Mouse (Mus musculus) T-helper 1 cell (primary cell): ENCODE measurements around the gene Rbm7.

Experiments used
- in situ Hi-C: fragments of 300-600 bp; cut with MboI, MseI; formaldehyde crosslinking; loops from one replicate; pipeline ENCODE4 v1.15.1; 2025; ENCODE audit warnings: high pct_unique_total_duplicates

The Rbm7 gene

DNA sequence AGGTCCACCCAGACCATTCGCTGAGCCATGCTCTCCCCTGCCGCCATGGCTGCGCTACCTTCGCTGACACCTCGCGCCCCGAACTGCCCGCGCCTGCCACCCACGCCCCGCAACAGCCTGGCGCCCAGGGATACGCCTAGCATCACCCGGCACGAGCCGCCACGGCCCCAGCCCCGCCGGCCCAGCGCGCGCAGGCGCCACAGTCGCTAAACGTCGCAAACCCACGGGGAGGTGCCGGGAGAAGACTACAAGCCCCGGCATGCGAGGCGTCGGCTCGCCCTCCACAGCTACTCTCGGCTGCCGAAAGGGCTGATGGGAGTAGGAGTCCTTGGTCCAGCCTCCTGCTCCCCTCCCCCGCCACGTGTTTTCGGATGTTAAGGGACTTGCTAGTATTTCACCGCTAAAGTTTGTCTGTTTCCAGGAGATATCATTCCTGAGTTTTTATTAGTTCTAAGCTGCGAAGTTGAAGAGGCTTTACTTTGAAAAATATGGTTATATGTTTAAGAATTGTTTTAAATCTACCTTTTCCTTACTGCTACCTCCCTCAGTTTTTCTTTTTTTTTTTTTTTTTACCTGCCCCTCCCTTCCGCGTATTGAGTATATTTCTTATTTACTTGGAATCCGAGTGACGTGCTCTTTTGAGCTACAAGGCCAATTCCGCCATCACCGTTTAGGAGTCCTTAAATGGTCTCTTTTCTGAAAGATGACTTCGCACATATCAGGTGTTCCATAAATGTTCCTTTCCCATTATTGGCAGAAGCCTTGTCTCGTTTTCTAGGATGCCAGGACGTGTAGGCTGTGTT is 14.5 kb downstream of the Rbm7 start, which contains the start of gene Rexo2:
TSS of gene Rexo2 (minus strand) at position 213 of the 803 bp plus-strand sequence.
- in situ Hi-C loops, result no loop called here

DNA sequence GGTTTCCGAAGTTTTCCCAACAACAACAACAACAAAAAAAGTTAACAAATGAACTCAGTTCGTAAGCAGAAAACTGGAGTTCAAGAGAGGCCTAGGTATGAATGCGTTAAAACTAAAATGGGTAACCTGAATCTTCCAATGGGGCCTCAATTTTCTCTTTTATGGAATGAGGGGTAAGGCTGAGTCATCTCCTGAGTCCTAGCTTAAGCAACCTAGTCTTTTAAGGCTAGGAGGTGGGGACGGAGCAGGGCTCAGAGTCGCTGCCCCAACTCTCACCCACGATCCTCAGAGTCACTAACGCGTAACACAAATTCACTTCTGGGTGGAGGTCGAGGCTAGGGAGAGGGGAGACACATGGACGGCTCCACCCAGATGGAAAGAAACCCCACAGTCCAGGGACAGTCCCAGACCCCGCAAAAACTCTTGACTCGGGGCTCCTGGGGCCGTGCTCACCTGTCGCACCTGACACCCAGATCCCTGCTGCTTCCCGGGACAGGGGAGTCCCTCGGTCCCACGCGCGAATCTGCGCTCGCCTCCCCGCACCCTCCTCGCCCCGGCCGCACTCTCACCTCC is 15.2 kb downstream of the Rbm7 start:
- in situ Hi-C loops, result no loop called here

DNA sequence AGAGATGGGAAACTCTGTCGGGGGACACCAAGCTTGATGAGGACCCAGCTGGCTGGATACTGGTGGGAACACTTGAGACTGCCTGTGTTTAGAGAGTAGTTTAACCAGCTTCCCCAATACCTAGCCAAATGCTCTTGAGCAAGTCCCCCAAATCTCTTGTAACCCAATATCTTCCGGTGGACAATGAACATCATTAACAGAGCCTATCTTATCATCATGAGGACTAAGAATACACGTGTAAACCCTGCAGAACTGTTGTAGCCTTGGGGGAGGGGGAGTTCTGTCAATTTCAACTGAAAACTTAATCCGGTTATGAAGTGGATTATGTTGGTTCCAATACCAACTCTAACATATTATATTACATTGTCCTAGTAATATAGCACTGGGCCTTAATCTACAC is 16.3 kb downstream of the Rbm7 start:
- in situ Hi-C loops, result no loop called here

DNA sequence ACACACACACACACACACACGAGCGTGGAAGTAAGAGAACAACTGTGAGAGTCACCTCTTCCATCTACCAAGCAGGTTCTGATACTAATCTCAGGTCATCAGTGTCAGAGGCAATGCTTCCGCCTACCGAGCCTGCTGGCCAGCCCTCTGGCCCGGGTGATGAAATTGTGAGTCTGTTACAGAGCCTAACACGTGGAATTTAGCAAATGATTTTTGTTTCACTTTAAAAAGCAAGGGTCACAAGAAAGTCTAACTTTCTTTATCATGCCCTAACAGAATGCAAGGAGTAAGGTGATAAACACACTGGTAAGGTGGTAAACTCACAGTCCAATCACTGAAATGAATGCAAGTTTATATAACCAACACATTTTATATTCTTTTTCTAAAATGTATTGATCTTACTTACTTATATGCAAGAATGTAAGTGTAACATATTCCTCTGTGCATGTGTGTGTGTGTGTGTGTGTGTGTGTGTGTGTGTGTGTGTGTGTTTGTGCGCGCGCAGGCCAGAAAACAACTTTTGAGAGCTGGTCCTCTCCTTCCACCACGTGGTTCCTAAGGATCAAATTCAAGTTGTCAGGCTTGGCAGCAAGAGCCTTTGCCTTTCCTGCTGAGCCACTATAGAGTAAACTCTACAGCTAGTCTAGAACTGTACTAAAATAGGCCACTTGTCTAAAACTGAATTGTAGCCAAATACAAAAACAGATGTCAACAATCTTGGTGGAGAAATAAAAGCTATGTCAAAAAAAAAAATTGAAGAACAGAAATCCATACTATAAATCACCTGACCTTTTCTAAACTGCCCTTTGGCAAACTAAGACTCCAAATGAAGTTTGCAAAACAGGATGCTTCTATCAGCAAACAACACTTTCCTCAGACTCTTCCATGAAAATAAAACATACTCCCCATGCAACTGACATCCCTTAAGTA is 18.6 kb downstream of the Rbm7 start:
- in situ Hi-C loops, result no loop called here

DNA sequence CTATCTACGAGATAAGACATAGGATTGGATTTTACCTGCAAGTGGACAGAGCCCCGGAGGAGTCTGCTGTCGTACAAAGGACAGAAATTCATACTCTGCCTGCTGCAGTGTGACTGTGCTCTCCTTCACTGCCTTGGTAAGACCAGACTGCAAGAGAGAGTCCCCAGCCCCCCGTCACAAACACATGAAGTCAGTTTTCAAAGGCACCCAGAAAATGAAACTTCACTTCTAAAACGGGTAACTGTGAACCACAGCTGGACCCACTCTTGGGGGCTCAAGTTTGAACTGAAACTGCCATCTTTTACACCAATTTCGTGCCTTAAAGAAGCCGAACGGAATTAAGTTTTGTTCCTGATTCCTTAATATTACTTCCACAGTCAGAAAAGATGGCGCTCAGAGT is 20.7 kb downstream of the Rbm7 start:
- in situ Hi-C loops, result no loop called here

DNA sequence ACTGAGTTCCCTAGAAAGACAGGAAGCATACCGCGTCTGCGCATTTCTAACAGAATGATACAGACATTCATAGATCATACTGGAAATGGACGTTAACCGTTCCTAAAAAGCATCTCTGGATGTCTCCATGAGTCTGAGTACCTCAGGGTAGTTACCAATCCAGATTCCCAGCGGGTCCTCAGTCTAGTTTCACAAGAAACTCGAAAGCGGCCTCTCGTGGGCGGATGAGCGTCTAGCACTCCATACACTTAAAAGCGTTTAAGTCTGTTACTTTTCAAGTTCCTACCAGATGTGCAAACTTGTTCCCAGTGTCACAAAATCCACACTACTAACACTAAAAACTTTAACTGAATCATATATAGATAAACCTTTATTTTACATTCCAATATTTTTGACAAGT is 22.0 kb downstream of the Rbm7 start:
- in situ Hi-C loops, result no loop called here

DNA sequence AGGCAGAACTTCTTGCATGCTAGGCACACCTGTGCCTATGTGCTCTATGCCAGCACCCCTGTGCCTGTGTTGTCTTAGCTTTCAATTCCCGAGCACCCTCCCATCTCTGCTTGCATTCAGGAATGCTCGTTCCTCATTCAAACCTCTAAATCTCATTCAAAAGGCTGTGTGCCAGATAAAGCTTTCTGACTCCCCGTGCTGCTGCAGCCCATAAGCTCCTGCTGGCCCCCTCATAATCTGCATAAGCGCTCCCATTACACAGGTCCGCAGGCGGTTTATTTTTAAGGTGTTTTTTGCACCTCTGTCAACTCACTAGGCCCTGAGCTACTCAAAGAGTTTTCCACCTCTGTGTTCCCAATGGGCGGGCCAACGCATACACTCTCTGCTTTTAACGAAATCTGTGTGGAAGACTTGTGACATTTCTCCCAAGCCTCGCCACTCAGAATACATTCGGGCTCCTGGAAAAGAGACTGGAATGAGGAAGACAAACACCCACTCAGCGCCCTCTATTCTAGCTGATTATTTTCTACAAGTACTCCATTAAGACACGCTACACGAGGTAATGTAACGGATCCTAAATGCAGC is 22.6 kb downstream of the Rbm7 start:
- in situ Hi-C loops, result no loop called here

DNA sequence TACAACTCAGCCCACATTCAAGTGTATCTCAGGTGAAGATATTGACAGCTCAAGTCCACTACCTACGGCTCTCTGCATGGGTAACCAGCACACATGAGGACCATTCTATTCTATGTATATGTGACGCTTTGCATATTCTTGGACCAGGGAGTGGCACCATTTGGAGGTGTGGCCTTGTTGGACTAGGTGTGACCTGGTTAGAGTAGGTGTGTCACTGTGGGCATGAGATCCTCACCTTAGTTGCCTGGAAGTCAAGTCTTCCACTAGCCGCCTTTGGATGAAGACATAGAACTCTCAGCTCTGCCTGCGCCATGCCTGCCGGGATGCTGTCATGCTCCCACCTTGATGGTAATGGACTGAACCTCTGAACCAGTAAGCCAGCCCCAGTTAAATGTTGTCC is 27.6 kb downstream of the Rbm7 start:
- in situ Hi-C loops, result loop anchor here (5.0 kb wide), 2 partner anchors 95 to 125 kb away; no protein-coding TSS in a partner anchor

DNA sequence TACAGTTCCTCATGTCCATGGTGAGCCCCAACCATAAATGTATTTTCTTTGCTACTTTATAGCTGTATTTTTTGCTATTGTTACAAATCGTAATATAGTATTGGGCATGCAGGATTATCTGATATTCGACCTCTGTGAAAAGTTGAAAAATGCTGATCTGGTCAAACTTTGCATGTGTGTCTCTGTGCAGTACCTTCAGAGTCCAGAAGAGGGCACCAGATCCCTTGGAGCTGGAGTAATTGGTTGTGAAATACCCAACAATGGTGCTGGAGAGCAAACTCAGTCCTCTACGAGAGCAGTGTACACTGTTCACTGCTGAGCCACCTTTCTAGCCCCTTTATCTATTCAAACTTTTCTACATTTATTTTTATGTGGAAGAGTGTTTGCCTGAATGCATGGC is 28.3 kb downstream of the Rbm7 start:
- in situ Hi-C loops, result loop anchor here (5.0 kb wide), 2 partner anchors 95 to 125 kb away; no protein-coding TSS in a partner anchor

DNA sequence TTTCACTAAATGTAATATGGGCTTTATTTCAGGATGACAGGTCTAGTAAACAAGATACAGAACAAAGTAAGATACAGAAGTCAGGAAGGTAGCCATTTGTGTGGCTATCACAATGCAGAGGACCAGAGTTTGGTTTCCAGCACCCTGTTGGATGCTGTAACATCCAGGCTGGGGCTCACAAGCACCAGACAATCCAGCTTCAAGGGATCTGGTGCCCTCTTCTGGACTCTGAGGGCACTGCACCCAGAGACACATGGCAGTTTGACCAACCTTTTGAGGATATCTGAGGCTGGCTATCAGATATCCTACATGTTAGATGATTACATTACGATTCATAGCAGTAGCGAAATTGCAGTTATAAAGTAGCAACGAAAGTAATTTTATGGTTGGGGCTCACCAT is 29.4 kb downstream of the Rbm7 start:
- in situ Hi-C loops, result loop anchor here (5.0 kb wide), 2 partner anchors 97 to 127 kb away; no protein-coding TSS in a partner anchor

DNA sequence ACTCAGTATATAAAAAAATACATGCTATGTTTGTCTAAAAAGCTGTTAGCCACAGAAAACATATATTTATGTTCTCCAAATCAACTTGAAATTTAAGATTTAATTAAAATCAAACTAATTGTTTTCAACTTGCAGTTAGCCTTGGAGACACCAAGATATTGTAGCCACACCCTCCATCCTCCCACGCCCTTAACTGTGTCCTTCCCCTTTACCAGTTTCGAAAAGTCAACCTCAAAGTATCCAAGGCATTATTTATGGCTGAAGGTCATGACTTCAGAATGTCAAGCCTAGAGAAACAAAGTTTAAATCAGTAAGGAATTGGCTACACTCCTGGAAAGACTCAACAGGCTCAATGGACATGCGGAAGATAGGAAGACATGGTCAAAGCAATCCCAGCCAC is 33.6 kb downstream of the Rbm7 start:
- in situ Hi-C loops, result no loop called here

DNA sequence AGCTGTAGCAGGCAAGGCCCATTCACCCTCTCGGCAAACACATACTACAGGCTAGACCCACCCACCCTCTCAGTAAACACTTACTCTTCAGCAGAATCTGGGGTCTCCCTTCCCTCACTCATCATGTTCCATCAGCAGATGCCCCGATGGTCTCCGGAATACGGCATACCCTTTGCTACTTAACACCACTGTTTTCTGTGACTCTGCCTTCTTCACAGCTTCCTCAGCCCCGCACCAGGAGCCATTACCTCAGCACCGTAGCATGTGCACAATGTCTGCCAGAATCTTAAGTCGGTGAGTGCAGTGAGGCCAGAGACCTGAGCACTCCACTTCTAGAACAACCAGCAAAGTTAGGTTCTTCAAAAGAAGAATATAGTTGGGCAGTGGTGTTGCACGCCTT is 34.4 kb downstream of the Rbm7 start:
- in situ Hi-C loops, result no loop called here

DNA sequence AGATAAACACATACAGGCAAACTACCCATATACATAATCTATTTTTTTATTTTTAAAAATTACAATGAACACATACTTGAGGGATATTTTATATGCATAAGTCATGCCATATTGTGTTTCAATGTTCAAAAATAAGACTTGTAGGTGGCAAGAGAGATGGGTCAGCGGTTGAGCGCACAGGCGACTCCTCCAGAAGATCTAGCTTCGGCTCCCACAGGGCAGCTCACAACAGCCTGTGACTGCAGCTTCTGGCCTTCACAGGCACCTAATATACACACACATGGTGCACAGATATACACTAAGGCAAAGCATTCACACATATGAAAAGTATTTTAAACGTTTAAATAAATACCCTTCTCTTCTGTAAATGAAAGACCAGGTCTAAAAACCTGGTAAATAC is 35.7 kb downstream of the Rbm7 start:
- in situ Hi-C loops, result loop anchor here (10.0 kb wide), 1 partner anchor 435 kb away; no protein-coding TSS in a partner anchor

DNA sequence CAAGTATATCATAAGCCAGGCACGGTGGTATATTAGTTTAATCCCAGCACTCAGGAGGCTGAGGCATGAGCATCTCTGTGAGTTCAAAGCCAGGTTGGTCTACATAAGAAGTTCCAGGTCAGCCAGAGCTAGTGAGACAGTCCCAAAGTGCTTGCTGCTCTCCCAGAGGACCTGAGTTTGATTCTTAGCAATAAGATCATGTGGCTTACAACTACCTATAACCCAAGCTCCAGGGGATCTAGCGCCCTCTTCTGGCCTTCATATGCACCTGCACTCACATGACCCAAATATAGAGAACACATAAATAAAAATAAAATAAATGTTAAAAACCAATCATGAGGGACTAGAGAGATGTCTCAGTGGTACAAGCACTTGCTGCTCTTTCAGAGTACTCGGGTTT is 36.2 kb downstream of the Rbm7 start:
- in situ Hi-C loops, result loop anchor here (10.0 kb wide), 1 partner anchor 436 kb away; no protein-coding TSS in a partner anchor

DNA sequence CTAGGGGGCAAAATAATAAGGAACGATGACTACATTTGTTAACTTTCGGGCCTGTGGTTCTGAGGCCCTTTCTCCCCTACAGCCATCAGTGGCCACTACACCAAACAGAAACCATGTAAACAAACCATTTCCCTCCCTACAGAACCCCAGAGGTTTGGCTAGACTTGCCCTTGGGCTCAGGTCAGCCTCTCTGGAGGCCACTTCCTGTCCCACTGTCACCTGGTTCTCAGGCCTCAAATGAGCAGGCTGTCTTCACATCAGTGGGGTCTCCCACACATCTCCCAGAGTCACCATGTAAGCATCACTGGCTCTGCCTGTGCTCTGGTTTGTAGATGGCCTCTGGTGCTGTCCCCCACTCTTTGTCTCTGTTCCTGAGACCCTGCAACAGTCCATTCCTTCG is 39.1 kb downstream of the Rbm7 start:
- in situ Hi-C loops, result loop anchor here (10.0 kb wide), 1 partner anchor 439 kb away; no protein-coding TSS in a partner anchor

DNA sequence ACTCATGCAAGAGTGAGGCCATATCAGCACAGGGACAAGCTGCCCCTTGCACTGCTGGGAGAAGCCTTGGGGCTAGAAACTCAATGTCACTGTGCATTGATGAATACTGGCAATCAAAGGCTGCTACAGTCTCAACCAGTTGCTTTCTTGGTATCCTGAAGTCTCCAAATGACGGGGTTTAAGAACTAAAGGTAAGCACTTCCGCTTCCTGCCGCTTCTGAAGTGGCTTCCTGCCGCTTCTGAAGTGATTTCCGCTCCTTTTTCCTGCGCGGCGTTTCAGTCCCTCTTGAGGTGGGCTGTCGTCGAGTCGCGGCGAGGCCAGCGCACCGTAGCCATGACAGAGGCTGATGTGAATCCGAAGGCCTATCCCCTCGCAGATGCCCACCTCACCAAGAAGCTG is 45.0 kb downstream of the Rbm7 start:
- in situ Hi-C loops, result loop anchor here (10.0 kb wide), 1 partner anchor 445 kb away; no protein-coding TSS in a partner anchor

DNA sequence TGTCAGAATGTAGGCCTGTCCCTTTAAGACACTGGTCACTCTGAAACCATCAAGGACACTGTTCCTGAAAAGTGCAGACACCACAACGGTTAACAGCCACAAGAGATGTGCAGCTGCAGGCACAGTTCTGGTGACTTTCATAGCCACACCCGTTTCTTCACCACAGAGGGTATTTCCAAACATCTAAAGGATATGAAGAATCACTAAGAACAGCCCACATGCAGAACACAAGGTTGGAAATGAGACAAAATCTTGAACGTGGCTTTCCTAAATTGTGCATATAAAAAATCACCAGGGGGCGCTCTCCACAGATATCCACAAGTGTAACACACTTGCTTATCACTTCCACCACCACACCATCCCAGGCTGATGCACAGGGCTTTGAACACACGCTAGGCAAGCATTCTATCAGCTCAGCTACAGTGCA is 47.3 kb downstream of the Rbm7 start:
- in situ Hi-C loops, result loop anchor here (5.0 kb wide), 1 partner anchor 180 kb away; no protein-coding TSS in a partner anchor

DNA sequence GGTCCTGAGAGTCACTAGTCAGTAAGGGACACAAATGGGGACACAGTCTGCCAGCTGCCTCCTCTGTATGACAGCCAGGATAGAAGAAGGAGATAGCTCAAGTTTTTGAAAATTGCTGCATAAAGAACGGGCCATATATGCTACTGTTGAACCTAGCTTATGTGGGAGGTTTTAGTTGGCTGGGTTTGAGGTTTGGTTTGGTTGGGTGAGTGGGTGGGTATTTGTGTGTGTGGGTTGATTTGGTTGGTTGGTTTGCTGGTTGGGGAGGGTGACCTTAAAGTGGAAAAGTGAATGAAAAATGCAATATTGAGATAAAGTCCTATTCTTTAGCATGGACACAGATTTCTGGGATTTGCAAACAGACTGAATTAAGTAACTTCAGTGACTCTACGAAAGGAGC is 50.3 kb downstream of the Rbm7 start:
- in situ Hi-C loops, result loop anchor here (5.0 kb wide), 1 partner anchor 178 kb away; no protein-coding TSS in a partner anchor

DNA sequence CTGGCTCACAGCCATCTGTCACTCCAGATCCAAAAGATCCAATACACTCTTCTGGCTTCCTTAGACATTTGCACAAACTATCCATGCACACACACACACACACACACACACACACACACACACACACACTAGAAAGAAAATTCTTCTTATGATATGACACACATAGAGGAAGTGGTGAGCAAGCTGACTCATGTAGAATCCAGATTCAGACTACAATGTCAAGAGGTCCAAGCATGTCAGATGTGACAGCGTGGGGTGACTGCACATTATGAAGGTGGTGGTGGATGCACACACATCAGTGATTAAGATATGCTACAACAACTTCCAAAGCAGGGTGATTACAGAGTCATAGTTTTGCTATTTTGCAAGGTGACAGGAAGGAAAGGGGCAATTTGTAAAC is 51.2 kb downstream of the Rbm7 start:
- in situ Hi-C loops, result no loop called here
